Mouse (Mus musculus): ENCODE measurements around the gene Chchd3. TPM values are rescaled to one million over a fixed set of nuclear protein-coding genes. Genes with fewer than 3 reads are reported as not detected.

Gene Chchd3
- 79.1 TPM for total RNA-seq (2023)

GRCm38 (mm10) chr6:33059735-33060576 is at the start of gene Chchd3:
Chchd3 (minus strand) TSS chr6:33060260.

Other genes with a start within 250 kb of the Chchd3 start
- 91.4 TPM for gene Exoc4, start 188.8 kb upstream of the Chchd3 start, total RNA-seq (2023)